Comparison of ENCODE assay signal across 7 mouse cellular contexts in genomic region chr19:26606321-26607155, GRCm38 (mm10). TPM values are rescaled to one million over a fixed set of nuclear protein-coding genes. Genes with fewer than 3 reads are reported as not detected.
A peak's percentile ranks its signal among the peaks of the same experiment; 100 is the strongest.
DNase-seq lines count a peak whose midpoint lies in the region; ATAC-seq lines count a peak whose summit lies in the region.

No protein-coding gene starts in this region.

- peak; percentile 60 to 65 for DNase-seq in adrenal gland, adult 18-20 months (ENCODE audit: low spot score in 2 of 2)
- peak; percentile 68 for DNase-seq in embryo, embryonic 11 days
- peak; percentile 78 to 81 for DNase-seq in heart, adult 18-20 months
- DNase-seq in kidney, adult 18-20 months, result peak; percentile 81
- DNase-seq in spleen, adult 18-20 months, result peak; percentile 73 to 77

- under 1% methylated on average over 55 of the region's 63 CpGs for WGBS in limb, embryonic 15.5 days
- WGBS in midbrain, embryonic 16.5 days, result under 1% methylated on average over 59 of the region's 63 CpGs

- H3K27me3 ChIP-seq in limb, embryonic 15.5 days, result no peaks in the 10 kb centered on the region
- H3K27me3 ChIP-seq in midbrain, embryonic 16.5 days (ENCODE audit: control insufficient read depth, insufficient read depth, low read depth, low read length), result no peaks in the 10 kb centered on the region

- no peaks in the 10 kb centered on the region for H3K9me3 ChIP-seq in limb, embryonic 15.5 days
- H3K9me3 ChIP-seq in midbrain, embryonic 16.5 days (replicated peaks; ENCODE audit: control insufficient read depth, low read length, poor library complexity, severe bottlenecking), result no peaks in the 10 kb centered on the region

- peak; percentile 25; the same call in 1 of the 2 replicates for ATAC-seq in limb, embryonic 15.5 days (ENCODE audit: insufficient number of reproducible peaks, low FRiP score, low TSS enrichment, low read depth)
- ATAC-seq in midbrain, embryonic 16.5 days, result peak; percentile 24

- H3K9ac ChIP-seq in limb, embryonic 15.5 days, result peak overlapping the region; percentile 70
- peak overlapping the region; percentile 76 for H3K9ac ChIP-seq in midbrain, embryonic 16.5 days (ENCODE audit: low read depth, low read length)

- H3K4me2 ChIP-seq in limb, embryonic 15.5 days, result peak overlapping the region; percentile 96
- peak overlapping the region; percentile 94 for H3K4me2 ChIP-seq in midbrain, embryonic 16.5 days (ENCODE audit: low read length)

- no peaks in the 10 kb centered on the region for H3K36me3 ChIP-seq in limb, embryonic 15.5 days
- no peaks in the 10 kb centered on the region for H3K36me3 ChIP-seq in midbrain, embryonic 16.5 days (ENCODE audit: control insufficient read depth, insufficient read depth, low read length)

- peak overlapping the region; percentile 99 for H3K27ac ChIP-seq in limb, embryonic 15.5 days
- H3K27ac ChIP-seq in midbrain, embryonic 16.5 days (ENCODE audit: low read length), result peak overlapping the region; percentile 96

- peaks cover 24% of the 10 kb centered on the region for H3K4me1 ChIP-seq in limb, embryonic 15.5 days
- H3K4me1 ChIP-seq in midbrain, embryonic 16.5 days (ENCODE audit: control insufficient read depth, insufficient read depth, low read length), result peaks cover 14% of the 10 kb centered on the region

- H3K4me3 ChIP-seq in limb, embryonic 15.5 days, result peak overlapping the region; percentile 81
- peak overlapping the region; percentile 69 for H3K4me3 ChIP-seq in midbrain, embryonic 16.5 days (ENCODE audit: low read depth, low read length)

RNA-seq across cellular contexts. Expression of gene Smarca2, which starts 1.7 kb away (rescaled TPM):
- 10 to 100 TPM; 67.3 to 85.3 TPM for total RNA-seq in adrenal gland, adult 18-20 months (2021)
- 10 to 100 TPM; 68.5 to 70.4 TPM for total RNA-seq in heart, adult 18-20 months (2021)
- polyA plus RNA-seq in limb, embryonic 15.5 days (2015; fragmentation: Nextera tagmentation; extraction: Ambion mirVana), result 63.6 and 68.2 TPM in 2 replicates
- polyA plus RNA-seq in midbrain, embryonic 16.5 days (2015; fragmentation: Nextera tagmentation; extraction: Ambion mirVana), result 160 and 178 TPM in 2 replicates

Comparison
In these comparisons a context has a peak if more than half of its experiments do, and no peak if none do; other contexts are left out.
1. Peak in every context shown above with its lines: DNase-seq, ATAC-seq, H3K4me3 ChIP-seq and H3K27ac ChIP-seq.